Mouse (Mus musculus) myocyte (in vitro differentiated cells): ENCODE data around the gene Myom1.

ENCODE experiments used
- POLR2A ChIP-seq: IDR thresholded peaks from one replicate; pipeline ENCODE4 v1.6.1; 2011; ENCODE audit warnings: low read depth, mild to moderate bottlenecking, control low read depth, moderate library complexity; ENCODE audit not compliant: insufficient read length
- POLR2AphosphoS2 ChIP-seq: IDR thresholded peaks from one replicate; pipeline ENCODE4 v1.6.1; 2011; ENCODE audit warnings: low read depth, control low read depth; ENCODE audit not compliant: insufficient read length
- TCF12 ChIP-seq: IDR thresholded peaks from one replicate; pipeline ENCODE4 v1.6.1; 2011; ENCODE audit warnings: mild to moderate bottlenecking, control low read depth; ENCODE audit not compliant: poor library complexity, insufficient read depth, severe bottlenecking
- TCF3 ChIP-seq: IDR thresholded peaks from one replicate; pipeline ENCODE4 v1.6.1; 2011; ENCODE audit warnings: low read depth, control low read depth; ENCODE audit not compliant: insufficient read length
- USF1 ChIP-seq: IDR thresholded peaks from one replicate; pipeline ENCODE4 v1.6.1; 2011; ENCODE audit warnings: low read depth, mild to moderate bottlenecking, control low read depth, moderate library complexity

GRCm38 (mm10) chr17:71118607-71119006 lies 116.2 kb downstream of the Myom1 start:
- no peak for TF ChIP-seq POLR2A
- TF ChIP-seq USF1, result no peak
- TF ChIP-seq POLR2AphosphoS2, result no peak
- TF ChIP-seq TCF12, result no peak
- no peak for TF ChIP-seq TCF3
